Mouse (Mus musculus): Measurements from ENCODE around the gene Cdc42bpa. TPM values are rescaled to one million over a fixed set of nuclear protein-coding genes. Genes with fewer than 3 reads are reported as not detected.

Gene Cdc42bpa
- polyA plus RNA-seq, 1 experiment from 2014 or later, result 34.5 TPM

DNA sequence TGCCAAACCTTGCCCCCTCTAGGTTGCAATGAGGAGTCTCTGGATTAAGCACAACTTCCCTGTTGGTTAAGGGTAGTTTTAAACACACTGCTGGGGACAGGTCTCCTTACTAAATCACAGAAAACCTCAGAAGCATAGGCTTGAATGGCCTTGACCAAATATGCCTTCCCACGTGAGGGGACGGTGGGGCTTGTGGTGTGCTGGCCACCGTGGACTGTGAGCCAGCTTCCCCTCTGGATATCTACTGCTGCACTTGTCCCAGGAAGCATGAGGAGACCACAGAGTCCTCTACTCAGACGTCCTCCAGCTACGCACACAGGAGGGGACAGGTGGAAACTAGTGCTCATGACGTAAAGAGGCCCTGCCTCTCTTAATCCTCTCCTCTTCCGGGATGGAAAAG, 202.7 kb downstream of the Cdc42bpa start:
- Histone ChIP-seq H3K9ac (ENCODE audit: low read depth, low read length) (no peak overlapping the region), H3K27me3 (replicated peaks; ENCODE audit: control insufficient read depth, insufficient read depth, low read length) (no peaks in the 10 kb centered on the region), H3K27ac (ENCODE audit: low read depth, low read length) (no peak overlapping the region), H3K36me3 (ENCODE audit: control insufficient read depth, insufficient read depth, low read length) (peaks cover 14% of the 10 kb centered on the region), H3K4me2 (ENCODE audit: low read length) (no peak overlapping the region), H3K4me1 (ENCODE audit: control insufficient read depth, insufficient read depth, low read depth, low read length) (no peaks in the 10 kb centered on the region), H3K4me3 (ENCODE audit: low read length) (no peak overlapping the region), H3K9me3 (ENCODE audit: control insufficient read depth, low read length) (no peaks in the 10 kb centered on the region)
- 92% methylated on average over 7 of the region's 7 CpGs for WGBS
- ATAC-seq, result no peak

DNA sequence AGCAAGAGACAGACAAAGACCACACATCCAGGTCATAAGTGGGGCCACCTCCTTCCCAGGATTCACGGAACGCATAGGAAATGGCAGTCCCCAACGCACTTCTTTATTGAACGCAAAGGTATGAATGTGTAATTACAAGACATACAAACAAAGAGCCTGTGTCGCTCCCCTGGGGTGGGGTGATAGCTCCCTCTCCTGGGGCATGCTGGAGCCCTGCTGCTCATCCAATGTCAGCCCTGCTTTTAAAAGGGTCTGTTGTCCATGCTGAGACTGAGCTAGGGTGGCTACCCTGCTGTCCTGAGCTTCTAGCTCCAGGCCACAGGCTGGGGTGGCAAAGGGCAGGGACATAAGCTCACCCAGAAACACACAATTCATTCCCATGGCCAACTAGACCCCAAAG, 206.3 kb downstream of the Cdc42bpa start:
- 87% methylated on average over 5 of the region's 5 CpGs for WGBS
- no peaks in the 10 kb centered on the region for H3K27me3 ChIP-seq (replicated peaks; ENCODE audit: control insufficient read depth, insufficient read depth, low read length)
- H3K4me3 ChIP-seq (ENCODE audit: low read length), result no peak overlapping the region
- H3K4me2 ChIP-seq (ENCODE audit: low read length), result no peak overlapping the region
- peaks cover 6% of the 10 kb centered on the region for H3K36me3 ChIP-seq (ENCODE audit: control insufficient read depth, insufficient read depth, low read length)
- ATAC-seq, result no peak
- H3K9me3 ChIP-seq (ENCODE audit: control insufficient read depth, low read length), result no peaks in the 10 kb centered on the region
- no peaks in the 10 kb centered on the region for H3K4me1 ChIP-seq (ENCODE audit: control insufficient read depth, insufficient read depth, low read depth, low read length)
- H3K9ac ChIP-seq (ENCODE audit: low read depth, low read length), result no peak overlapping the region
- H3K27ac ChIP-seq (ENCODE audit: low read depth, low read length), result no peak overlapping the region

DNA sequence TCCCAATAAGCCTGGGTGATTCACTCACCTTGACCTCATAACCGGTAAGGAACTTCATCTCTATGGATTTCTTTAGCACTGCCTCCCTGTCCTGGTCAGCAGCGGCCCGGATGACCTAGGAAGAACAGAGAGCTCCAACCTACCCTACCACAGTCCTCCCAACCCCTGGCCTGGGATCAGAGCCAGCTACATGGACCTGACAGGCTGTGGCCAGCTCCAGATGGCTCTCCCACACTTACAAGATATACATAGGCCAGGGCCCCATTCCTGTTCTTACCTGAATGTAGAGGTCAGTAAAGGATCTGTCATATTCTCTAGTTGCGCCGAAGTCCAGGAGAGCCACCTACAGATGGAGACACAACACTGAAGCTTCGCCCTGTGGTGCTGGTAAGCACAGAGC, 208.0 kb downstream of the Cdc42bpa start:
- Histone ChIP-seq H3K36me3 (ENCODE audit: control insufficient read depth, insufficient read depth, low read length) (no peaks in the 10 kb centered on the region), H3K27ac (ENCODE audit: low read depth, low read length) (no peak overlapping the region), H3K4me3 (ENCODE audit: low read length) (no peak overlapping the region), H3K9ac (ENCODE audit: low read depth, low read length) (no peak overlapping the region), H3K4me1 (ENCODE audit: control insufficient read depth, insufficient read depth, low read depth, low read length) (no peaks in the 10 kb centered on the region), H3K9me3 (ENCODE audit: control insufficient read depth, low read length) (no peaks in the 10 kb centered on the region), H3K27me3 (replicated peaks; ENCODE audit: control insufficient read depth, insufficient read depth, low read length) (no peaks in the 10 kb centered on the region), H3K4me2 (ENCODE audit: low read length) (no peak overlapping the region)
- no peak for ATAC-seq
- WGBS, result 98% methylated on average over 6 of the region's 6 CpGs

DNA sequence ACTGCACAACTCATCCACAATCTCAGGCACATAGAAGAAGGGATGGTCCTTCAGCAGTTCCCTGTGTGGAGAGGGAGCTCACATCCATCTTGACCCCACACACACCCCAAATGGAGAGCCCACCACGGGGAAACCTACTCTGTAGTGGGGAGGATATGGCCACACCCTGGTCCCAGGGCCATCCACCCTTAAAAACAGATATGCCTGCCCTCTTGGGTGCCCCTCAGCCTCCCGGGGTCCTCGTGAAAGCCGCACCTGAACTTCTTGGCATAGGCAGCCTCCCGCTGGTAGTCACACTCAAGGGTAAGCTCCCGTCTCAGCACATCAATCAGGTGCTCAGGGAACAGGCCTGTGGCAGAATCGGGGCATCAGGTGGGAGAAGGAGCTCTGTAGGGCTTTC, 208.9 kb downstream of the Cdc42bpa start:
- H3K4me1 ChIP-seq (ENCODE audit: control insufficient read depth, insufficient read depth, low read depth, low read length), result no peaks in the 10 kb centered on the region
- H3K36me3 ChIP-seq (ENCODE audit: control insufficient read depth, insufficient read depth, low read length), result no peaks in the 10 kb centered on the region
- H3K9ac ChIP-seq (ENCODE audit: low read depth, low read length), result no peak overlapping the region
- H3K27me3 ChIP-seq (replicated peaks; ENCODE audit: control insufficient read depth, insufficient read depth, low read length), result no peaks in the 10 kb centered on the region
- WGBS, result 91% methylated on average over 7 of the region's 7 CpGs
- H3K4me3 ChIP-seq (ENCODE audit: low read length), result no peak overlapping the region
- no peak for ATAC-seq
- H3K27ac ChIP-seq (ENCODE audit: low read depth, low read length), result no peak overlapping the region
- H3K4me2 ChIP-seq (ENCODE audit: low read length), result no peak overlapping the region
- H3K9me3 ChIP-seq (ENCODE audit: control insufficient read depth, low read length), result no peaks in the 10 kb centered on the region

DNA sequence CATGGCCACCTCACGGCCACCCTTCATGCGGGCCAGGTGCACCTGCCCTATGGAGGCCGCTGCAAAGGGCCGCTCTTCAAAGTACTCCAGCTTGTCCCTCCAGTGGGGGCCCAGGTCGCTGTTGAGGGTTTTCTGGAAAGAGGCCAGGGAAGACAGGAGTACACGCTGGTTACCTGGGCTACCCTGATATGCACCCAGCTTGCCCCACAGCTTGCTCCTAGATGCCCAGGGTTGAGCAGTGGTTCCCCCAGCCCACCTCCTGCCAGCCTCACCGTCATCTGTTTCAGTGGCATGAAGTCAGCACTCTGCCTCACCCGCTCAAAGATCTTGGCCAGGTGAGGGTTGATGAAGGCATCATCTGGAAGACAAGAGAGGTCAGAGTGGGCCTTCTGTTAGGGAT, 209.8 kb downstream of the Cdc42bpa start:
- no peaks in the 10 kb centered on the region for H3K36me3 ChIP-seq (ENCODE audit: control insufficient read depth, insufficient read depth, low read length)
- no peaks in the 10 kb centered on the region for H3K27me3 ChIP-seq (replicated peaks; ENCODE audit: control insufficient read depth, insufficient read depth, low read length)
- H3K4me3 ChIP-seq (ENCODE audit: low read length), result no peak overlapping the region
- 88% methylated on average over 8 of the region's 8 CpGs for WGBS
- H3K27ac ChIP-seq (ENCODE audit: low read depth, low read length), result no peak overlapping the region
- H3K9me3 ChIP-seq (ENCODE audit: control insufficient read depth, low read length), result no peaks in the 10 kb centered on the region
- ATAC-seq, result no peak
- no peak overlapping the region for H3K4me2 ChIP-seq (ENCODE audit: low read length)
- no peak overlapping the region for H3K9ac ChIP-seq (ENCODE audit: low read depth, low read length)
- no peaks in the 10 kb centered on the region for H3K4me1 ChIP-seq (ENCODE audit: control insufficient read depth, insufficient read depth, low read depth, low read length)

DNA sequence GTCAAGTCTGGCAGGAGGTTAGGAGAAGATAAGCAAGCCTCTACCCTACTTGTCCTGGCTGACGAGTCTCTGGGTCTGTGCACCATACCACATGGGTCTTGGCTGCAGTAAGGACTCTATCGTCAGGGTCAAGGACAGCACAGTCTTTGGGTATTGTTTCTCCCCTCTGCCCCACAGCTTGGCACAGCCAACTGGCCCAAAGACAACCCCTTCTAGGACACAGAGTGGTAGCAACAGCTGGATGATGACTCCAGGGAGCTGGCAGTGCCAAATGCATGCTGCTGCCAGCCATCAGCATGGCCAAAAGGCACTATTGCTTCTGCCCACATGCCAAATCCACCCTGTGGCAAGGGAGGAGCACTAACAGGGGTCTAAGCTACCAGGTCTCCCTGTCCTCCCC, 211.6 kb downstream of the Cdc42bpa start:
- Histone ChIP-seq H3K4me2 (ENCODE audit: low read length) (no peak overlapping the region), H3K4me3 (ENCODE audit: low read length) (no peak overlapping the region), H3K9ac (ENCODE audit: low read depth, low read length) (no peak overlapping the region), H3K36me3 (ENCODE audit: control insufficient read depth, insufficient read depth, low read length) (no peaks in the 10 kb centered on the region), H3K27me3 (replicated peaks; ENCODE audit: control insufficient read depth, insufficient read depth, low read length) (no peaks in the 10 kb centered on the region), H3K27ac (ENCODE audit: low read depth, low read length) (no peak overlapping the region), H3K4me1 (ENCODE audit: control insufficient read depth, insufficient read depth, low read depth, low read length) (no peaks in the 10 kb centered on the region), H3K9me3 (ENCODE audit: control insufficient read depth, low read length) (no peaks in the 10 kb centered on the region)
- 74% methylated on average over 2 of the region's 2 CpGs for WGBS
- no peak for ATAC-seq

DNA sequence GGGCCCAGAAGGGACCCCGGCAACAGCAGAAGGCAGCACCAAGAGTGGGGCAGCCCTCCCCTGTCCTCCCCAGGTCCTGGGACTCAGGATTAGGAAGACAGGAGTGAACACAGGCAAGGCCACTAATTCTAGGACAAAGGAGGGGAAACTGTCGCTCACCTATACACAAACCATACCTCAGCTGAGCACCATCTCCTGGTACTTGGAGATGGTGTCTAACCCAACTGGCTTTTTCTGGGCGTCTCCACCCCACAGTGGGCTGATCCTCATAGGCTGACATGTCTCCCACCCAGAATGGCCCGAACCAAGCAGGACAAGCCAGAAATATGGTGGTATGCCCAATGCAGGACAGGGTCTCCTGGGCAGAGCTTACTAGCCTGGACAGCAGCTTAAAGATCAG, 212.3 kb downstream of the Cdc42bpa start:
- Histone ChIP-seq H3K4me2 (ENCODE audit: low read length) (no peak overlapping the region), H3K4me1 (ENCODE audit: control insufficient read depth, insufficient read depth, low read depth, low read length) (no peaks in the 10 kb centered on the region), H3K27me3 (replicated peaks; ENCODE audit: control insufficient read depth, insufficient read depth, low read length) (no peaks in the 10 kb centered on the region), H3K27ac (ENCODE audit: low read depth, low read length) (no peak overlapping the region), H3K9me3 (ENCODE audit: control insufficient read depth, low read length) (no peaks in the 10 kb centered on the region), H3K36me3 (ENCODE audit: control insufficient read depth, insufficient read depth, low read length) (no peaks in the 10 kb centered on the region), H3K9ac (ENCODE audit: low read depth, low read length) (no peak overlapping the region), H3K4me3 (ENCODE audit: low read length) (no peak overlapping the region)
- 89% methylated on average over 4 of the region's 4 CpGs for WGBS
- ATAC-seq, result no peak

DNA sequence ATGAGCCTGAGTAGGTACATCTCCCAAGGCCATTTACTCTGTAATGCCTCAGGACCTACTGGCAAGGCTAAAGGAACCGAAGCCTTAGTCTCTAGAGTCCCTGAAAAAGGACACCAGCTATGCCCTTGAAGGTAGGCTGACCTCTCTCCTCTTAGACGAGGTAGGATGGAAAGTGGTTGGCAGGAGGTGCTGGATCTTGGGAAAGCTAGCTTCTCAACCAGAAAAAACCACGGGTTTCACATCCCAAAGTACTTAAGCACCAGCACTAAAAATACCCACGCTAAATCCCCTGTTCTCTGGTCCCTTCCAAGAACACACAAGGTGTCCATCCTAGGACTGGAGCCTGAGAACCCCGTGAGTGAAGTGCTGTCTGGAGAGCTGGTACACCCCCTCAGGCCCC, 212.7 kb downstream of the Cdc42bpa start:
- Histone ChIP-seq H3K9ac (ENCODE audit: low read depth, low read length) (no peak overlapping the region), H3K4me2 (ENCODE audit: low read length) (no peak overlapping the region), H3K4me3 (ENCODE audit: low read length) (no peak overlapping the region), H3K27me3 (replicated peaks; ENCODE audit: control insufficient read depth, insufficient read depth, low read length) (no peaks in the 10 kb centered on the region), H3K27ac (ENCODE audit: low read depth, low read length) (no peak overlapping the region), H3K4me1 (ENCODE audit: control insufficient read depth, insufficient read depth, low read depth, low read length) (no peaks in the 10 kb centered on the region), H3K9me3 (ENCODE audit: control insufficient read depth, low read length) (no peaks in the 10 kb centered on the region), H3K36me3 (ENCODE audit: control insufficient read depth, insufficient read depth, low read length) (no peaks in the 10 kb centered on the region)
- no peak for ATAC-seq
- 83% methylated on average over 5 of the region's 5 CpGs for WGBS

DNA sequence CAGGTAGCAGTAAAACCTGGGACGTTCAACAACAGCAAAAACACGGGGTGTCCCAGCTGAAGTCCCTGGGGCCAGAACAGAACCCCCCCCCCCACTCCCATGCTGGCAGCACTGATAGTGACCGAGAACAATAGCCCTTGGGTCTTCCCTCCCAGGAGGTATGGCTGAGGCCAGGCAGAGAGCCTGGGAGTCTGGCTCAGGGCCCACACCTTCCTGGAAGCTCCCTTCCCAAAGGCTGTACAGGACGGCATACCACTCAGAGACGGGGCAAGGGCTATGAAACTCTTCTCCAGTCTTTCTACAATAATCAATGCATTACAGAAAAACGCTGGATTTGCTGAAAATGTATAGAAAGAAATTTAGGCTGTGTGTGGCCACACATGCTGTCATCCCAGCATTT, 214.4 kb downstream of the Cdc42bpa start:
- H3K36me3 ChIP-seq (ENCODE audit: control insufficient read depth, insufficient read depth, low read length), result no peaks in the 10 kb centered on the region
- no peaks in the 10 kb centered on the region for H3K9me3 ChIP-seq (ENCODE audit: control insufficient read depth, low read length)
- H3K4me2 ChIP-seq (ENCODE audit: low read length), result no peak overlapping the region
- 58% methylated on average over 6 of the region's 6 CpGs for WGBS
- H3K9ac ChIP-seq (ENCODE audit: low read depth, low read length), result no peak overlapping the region
- H3K27me3 ChIP-seq (replicated peaks; ENCODE audit: control insufficient read depth, insufficient read depth, low read length), result no peaks in the 10 kb centered on the region
- 0 out of 2 replicates have a peak, but pooled peaks have one; percentile 16 for ATAC-seq
- H3K27ac ChIP-seq (ENCODE audit: low read depth, low read length), result no peak overlapping the region
- no peaks in the 10 kb centered on the region for H3K4me1 ChIP-seq (ENCODE audit: control insufficient read depth, insufficient read depth, low read depth, low read length)
- no peak overlapping the region for H3K4me3 ChIP-seq (ENCODE audit: low read length)

DNA sequence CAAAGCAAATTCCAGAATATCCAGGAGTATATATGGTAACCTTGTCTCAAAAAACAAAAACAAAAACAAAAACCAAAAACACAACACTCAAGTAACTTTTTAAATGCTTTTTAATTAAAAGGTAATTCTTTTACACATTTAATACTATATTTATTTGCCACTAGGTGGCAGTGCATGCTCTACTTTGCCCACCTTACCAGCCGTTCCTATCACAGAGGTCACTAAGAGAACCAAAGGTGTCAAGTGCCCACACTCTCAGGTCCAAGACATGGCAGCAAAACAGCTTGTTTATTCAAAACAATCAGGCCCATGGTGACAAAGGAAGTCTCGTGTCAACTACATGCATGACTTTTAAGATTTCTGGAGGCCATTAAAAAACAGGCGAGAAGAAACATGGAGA, 214.9 kb downstream of the Cdc42bpa start:
- Histone ChIP-seq H3K9me3 (ENCODE audit: control insufficient read depth, low read length) (no peaks in the 10 kb centered on the region), H3K36me3 (ENCODE audit: control insufficient read depth, insufficient read depth, low read length) (no peaks in the 10 kb centered on the region), H3K9ac (ENCODE audit: low read depth, low read length) (no peak overlapping the region), H3K4me1 (ENCODE audit: control insufficient read depth, insufficient read depth, low read depth, low read length) (no peaks in the 10 kb centered on the region), H3K4me3 (ENCODE audit: low read length) (no peak overlapping the region), H3K4me2 (ENCODE audit: low read length) (no peak overlapping the region), H3K27me3 (replicated peaks; ENCODE audit: control insufficient read depth, insufficient read depth, low read length) (no peaks in the 10 kb centered on the region), H3K27ac (ENCODE audit: low read depth, low read length) (no peak overlapping the region)
- 36% methylated on average over 3 of the region's 3 CpGs for WGBS
- ATAC-seq, result no peak

Data from hindbrain, embryonic 16.5 days (tissue).